Mouse (Mus musculus) gastrocnemius, adult 8-10 months (tissue): ENCODE data around the gene St3gal3. TPM values are rescaled to one million over a fixed set of nuclear protein-coding genes. Genes with fewer than 3 reads are reported as not detected.
A peak's percentile ranks its signal among the peaks of the same experiment; 100 is the strongest.

Experiments
- DNase-seq, 2 experiments: peaks; one replicate each; pipeline ENCODE4 v3.0.0; 2022; ENCODE audit warnings: low spot score in 2 of 2
- total RNA-seq, 4 experiments: library from RNA; stranded (reverse); gene quantifications; 2 replicates each; pipeline ENCODE4 v1.2.4; 2022

St3gal3 gene
- total RNA-seq, 4 experiments from 2014 or later = 76.0 to 83.1 (median 80.6) TPM

- no peak for DNase-seq
These were observed 44.8 kb downstream of the St3gal3 start for GRCm38 (mm10) chr4:118089939-118090338.

GRCm38 (mm10) chr4:118088771-118089170, 45.9 kb downstream of the St3gal3 start:
- no peak for DNase-seq

DNA sequence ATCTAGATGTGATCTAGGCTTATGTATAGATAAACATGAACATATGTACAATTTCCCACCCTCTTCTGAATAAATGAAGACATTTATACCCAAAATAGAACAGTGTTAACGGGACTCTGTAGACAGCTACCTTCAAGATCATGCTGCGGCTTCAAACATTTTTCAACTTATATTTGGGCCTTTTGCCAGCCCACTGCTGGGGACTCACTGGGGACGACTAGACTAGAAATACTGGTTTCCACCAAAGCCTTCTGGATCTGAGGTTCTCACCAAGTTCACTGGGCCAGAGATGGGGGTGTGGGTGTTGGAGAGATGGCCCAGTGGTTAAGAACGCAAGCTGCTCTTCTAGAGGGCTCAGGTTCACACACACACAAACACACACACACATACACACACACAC, 49.7 kb downstream of the St3gal3 start:
- no peak for DNase-seq

GRCm38 (mm10) chr4:118083217-118083951, 51.3 kb downstream of the St3gal3 start:
- DNase-seq = peak; percentile 88 to 91

DNA sequence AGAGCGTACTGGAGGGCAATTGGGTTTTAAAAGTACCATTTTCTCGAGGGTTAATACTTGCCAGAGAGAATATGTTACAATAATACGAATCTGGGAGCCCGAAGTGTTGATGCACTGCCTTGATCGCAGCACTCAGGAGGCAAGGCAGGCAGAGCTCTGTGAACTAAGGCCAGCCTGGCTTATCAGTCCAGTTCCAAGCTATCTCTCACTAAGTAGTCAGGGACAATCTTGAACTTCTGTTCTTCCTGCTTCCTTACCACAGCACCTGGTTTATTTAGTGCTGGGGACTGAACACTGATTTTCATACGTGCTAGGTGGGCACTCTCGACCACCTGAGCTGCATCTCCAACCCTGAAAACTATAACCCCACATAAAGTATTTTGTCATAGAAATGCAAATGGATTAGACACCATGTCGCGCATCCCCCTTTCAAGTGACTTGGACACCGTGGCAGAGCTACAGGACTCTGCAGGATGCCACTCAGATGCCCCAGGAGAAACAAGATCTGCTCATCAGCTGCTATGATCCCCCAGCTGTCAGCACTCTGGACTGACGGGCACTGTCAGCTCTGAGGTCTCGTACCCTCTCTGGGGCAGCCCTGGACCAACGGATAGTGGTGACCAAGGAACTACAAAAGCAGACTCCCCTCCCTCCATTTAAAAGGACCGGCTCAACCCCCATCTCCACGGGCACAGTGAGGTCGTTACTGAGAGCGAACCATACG, 52.9 kb downstream of the St3gal3 start:
- no peak for DNase-seq

- DNase-seq = no peak
These were observed 54.2 kb downstream of the St3gal3 start for GRCm38 (mm10) chr4:118080481-118080880.

DNA sequence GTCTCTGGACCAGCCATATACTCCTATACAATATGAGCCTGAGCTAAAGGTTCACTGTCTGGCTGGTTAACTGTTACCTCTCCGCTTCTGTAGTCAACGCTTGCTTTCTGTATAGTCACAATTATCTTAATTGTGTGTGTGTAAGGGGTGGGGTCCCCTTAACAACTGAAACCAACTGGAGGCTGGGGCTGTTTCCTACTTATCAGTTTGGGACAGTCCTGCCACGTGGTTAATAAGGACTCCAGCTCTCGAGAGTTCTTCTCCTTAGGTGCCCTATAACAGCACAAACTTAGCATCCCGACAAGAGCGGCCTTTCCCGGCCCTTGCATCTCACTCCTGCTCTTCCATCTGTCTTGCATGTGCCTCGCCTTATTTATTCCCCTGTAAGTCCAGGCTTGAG, 55.5 kb downstream of the St3gal3 start:
- no peak for DNase-seq

DNA sequence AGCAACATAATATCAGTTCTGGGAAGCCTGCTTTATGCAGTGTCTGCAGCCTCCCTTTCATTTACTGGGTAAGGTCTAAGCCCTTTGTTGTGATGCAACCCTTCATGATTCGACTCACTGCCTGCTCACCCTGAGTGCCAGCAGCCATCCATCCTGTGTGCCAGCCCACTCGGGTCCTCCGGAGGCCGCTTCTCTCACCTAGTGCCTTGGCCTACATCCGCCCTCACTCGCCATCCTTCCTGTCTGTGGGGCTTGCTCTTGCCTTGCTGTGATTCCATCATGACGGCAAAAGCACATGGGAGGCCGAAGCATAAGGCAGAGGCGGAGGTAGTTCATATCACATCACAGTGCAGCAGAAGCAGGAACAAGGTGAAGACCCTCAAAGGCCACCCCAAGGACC, 56.1 kb downstream of the St3gal3 start:
- no peak for DNase-seq

- DNase-seq = no peak
These were observed 57.4 kb downstream of the St3gal3 start for GRCm38 (mm10) chr4:118077293-118077752.

GRCm38 (mm10) chr4:118076648-118077047, 58.1 kb downstream of the St3gal3 start:
- no peak for DNase-seq

DNA sequence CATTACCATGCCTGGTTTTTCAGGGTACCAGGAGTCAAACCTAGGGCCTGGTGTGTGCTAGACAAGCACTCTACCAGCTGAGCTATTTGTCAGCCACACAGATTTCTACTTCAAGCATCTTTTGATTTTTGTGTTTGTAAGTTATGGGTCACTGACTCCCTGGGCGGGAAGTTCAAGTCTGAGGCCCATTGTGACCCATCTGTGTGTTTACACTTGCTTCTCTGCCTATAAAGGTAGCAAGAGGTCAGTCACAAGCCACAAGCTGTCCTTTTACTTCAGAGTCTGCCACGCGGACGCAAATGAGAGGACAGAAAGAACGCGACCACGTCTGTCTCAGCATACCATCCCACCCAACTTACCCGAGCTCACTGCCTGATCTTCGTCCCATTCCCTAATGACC, 59.4 kb downstream of the St3gal3 start:
- no peak for DNase-seq

- DNase-seq = no peak
These were observed 60.5 kb downstream of the St3gal3 start for GRCm38 (mm10) chr4:118074236-118074635.

GRCm38 (mm10) chr4:118073128-118073527, 61.6 kb downstream of the St3gal3 start:
- DNase-seq = no peak

DNA sequence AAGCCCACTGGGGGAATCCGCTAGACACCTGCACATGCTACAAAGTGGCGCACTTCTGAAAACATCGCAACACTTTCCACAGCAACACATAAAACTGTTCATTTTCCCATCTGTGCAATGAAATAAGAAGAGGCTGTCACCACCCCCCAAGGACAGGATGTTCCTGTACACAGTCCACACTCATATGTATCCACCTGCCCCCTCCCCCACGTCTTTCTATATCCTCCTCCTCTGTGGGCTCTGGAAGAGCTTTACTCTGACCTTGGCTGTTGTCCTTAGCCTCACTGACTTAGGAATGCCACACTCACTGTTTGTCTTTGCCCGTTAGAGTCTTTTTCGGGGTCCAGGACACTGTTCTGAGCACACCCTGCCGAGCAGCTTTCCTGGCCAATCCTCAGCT, 62.8 kb downstream of the St3gal3 start:
- no peak for DNase-seq

GRCm38 (mm10) chr4:118070255-118071234, 64.2 kb downstream of the St3gal3 start:
- DNase-seq = no peak

GRCm38 (mm10) chr4:118061809-118062463, 72.8 kb downstream of the St3gal3 start:
- DNase-seq = no peak

GRCm38 (mm10) chr4:118060915-118061530, 73.7 kb downstream of the St3gal3 start:
- DNase-seq = no peak

DNA sequence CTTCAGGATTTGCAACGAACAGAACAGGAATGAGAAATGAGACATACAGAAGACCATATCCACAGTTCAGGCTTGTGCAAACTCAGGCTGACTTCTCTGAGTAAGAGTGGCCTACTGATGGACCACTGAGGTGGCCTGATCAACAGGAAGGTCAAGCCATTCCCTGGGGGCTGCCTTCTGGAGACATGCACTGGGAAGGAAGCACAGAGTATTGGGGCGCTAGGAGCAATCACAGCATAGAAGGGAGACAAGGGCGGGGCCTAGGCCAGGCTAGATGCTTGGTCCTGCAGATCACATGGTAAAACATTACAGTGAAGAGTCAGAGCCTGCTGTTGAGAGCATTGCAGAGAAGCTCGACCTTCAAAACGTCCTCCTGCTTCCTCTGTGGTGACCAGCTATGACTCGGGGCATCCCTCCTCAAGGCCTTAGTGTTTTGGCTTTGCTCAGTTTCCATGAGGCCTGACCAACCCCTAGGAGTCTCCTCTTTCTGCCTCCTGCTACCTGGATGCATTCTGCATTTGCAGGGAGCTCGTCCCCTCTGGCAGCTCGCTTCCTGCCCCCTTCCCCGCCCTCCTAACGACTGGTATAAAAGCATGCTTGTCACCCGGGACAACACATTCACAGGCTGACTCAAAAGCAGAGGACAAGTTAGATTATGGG, 74.8 kb downstream of the St3gal3 start:
- no peak for DNase-seq

DNA sequence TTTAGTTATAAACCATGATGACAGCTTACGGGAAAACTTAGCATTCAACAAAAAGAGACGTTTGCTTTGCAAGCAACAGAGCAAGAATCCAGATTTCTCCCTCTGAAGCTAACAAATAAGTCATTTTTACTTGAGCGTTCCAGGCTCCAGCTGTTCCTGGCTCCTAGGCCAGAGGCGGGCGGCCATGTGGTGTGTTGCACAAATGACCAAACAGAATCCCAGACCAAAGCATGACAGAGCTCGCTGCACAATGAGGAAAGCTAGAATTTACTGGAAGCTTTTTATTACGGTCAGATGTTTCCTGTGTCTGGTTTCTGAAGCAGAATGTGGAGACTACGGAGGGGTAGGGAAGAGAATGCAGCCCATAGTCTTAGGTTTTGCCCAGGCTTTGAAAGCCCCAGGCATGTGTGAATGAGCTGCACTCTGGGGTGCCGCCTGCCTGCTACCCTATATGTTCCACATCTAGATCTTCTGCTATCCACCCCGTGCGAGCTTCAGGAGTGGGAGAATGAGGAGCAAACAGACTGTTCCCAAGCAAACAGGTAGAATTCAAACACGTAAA, 76.5 kb downstream of the St3gal3 start:
- DNase-seq = peak; percentile 40 to 58

- no peak for DNase-seq
These were observed 77.6 kb downstream of the St3gal3 start for GRCm38 (mm10) chr4:118057076-118057475.
